Mouse (Mus musculus): ENCODE measurements at regions not wholly inside any gene's neighbourhood (a gene's known extent, or its start where the extent isn't known, plus 50 kb on each side); places are given as distances from the start of the nearest gene placed in this dataset.

- no peak for TF ChIP-seq CTCF (IDR thresholded peaks at IDR 0.05; ENCODE audit: low read depth, low read length)
- TF ChIP-seq POLR2A (IDR thresholded peaks at IDR 0.05; ENCODE audit: borderline replicate concordance, low read depth, low read length): no peak
Observed at GRCm38 (mm10) chr2:137977767-137978166, 278.6 kb upstream of the Btbd3 start.
